Mouse (Mus musculus) MN1 (cell line): ENCODE data around the gene Spns2.

ENCODE experiments used
- DNase-seq: peaks from one replicate; pipeline ENCODE4 v3.0.0-alpha.2; 2016; ENCODE audit warnings: low spot score

Spns2 gene

DNA sequence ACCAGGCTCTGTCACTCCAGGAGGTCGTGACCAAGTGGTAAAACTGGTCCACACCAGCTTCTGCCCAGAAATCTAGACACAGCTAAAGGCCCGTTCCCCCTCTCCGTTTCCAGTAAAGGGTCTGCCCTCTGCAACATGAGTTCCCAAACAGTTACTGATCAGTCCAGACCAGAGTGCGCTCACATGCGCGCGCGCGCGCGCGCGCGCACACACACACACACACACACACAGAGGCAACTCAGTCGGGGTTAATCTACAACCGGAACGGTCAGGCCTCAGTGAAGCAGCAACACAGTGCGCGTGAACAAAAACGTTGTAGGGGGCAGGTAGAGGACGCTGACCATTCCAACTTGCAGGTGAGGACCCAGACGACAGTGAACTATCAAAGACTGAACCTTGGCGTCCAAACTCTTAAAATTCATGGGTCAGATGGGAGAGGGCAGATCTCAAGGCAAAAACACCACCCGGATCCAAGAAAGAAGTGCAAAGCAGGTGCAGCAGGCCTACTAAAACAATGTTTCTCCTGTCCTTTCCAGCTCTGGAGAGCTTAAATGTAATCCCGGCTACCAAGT is 79.1 kb downstream of the Spns2 start:
- no peak for DNase-seq

DNA sequence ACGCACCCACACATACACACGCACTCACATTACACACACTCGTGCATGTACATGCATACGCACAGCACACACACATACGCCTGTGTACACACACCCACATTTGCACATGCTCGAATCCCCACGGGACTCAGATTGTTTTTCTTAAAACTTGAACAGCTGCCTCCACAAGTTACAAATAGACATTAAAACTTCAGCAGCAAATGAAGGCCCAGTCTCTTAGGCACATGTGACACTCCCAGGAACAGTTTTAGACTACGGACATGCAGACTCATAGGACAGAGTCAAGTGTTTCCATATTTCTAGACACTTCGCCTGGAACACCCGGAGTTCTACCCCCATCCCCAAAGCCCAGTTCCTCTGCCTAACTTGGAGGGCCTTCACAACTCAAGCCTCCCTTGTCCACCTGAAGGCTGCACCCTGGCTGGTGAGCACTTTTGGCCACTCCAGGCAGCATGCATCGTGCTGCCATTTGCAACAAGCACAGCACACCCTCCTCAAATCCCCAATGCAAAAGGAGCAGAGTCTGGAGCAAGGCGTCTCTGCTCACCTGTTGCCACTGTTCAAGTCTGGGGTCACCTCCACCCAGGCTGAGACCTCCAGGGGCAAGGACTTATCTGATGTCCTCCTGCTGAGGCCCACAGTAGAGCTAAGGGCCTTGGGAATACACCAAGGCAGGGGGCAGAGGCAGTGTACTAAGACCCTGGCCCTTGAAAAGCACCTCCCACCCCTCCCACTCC is 79.9 kb downstream of the Spns2 start:
- DNase-seq, result no peak

DNA sequence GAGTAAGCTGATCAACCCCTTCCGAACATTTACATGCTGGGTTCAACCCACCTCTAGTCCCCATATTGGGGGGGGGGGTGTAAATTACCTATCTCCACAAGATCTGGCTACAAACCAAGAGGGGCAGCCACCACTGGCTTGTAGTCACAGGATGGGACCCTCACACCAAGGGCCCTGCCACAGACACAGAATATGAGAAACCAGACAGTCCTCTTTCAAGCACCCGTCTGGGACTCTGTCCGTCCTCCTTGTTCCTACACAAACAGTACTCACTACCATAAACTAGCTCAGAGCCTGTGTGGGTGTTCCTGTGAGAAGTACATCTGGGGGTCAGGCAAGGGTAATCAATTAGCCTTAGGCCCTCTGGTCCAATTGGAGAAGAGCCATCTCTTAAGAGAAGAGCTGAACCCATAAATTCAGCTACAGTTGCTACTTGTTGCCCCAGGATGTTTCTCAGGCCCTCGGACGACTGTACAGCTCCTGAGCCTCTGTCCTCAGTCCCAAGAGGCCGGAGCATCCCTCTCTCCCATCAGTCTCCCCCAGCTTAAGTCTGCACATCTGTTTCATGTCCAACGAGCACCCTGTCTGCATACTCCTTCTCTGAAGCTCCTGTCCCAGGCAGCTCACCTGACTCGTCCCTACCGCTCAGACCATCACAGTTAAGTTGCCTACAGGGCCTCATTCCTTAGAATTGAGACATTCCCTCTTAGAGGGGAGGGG is 81.1 kb downstream of the Spns2 start:
- DNase-seq, result no peak

DNA sequence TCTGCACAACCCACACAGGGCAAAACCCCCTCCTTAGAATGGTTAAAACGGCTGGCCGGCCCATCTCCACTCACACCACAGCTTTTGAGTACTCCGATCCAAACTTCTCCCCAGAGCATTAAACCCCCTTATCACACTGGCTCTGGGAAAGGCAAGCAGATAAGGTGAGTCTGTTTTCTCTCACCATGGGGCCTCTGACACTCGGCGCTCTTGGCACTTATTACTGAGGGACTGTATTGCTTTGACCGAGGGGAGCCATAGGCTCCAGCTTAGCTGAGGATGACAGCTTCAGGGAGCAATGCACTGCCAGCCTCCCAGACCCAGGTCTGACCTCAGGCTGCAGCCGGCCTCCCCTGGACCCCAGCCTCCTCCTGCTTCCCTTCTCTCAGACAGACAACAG is 82.1 kb downstream of the Spns2 start:
- DNase-seq, result no peak

DNA sequence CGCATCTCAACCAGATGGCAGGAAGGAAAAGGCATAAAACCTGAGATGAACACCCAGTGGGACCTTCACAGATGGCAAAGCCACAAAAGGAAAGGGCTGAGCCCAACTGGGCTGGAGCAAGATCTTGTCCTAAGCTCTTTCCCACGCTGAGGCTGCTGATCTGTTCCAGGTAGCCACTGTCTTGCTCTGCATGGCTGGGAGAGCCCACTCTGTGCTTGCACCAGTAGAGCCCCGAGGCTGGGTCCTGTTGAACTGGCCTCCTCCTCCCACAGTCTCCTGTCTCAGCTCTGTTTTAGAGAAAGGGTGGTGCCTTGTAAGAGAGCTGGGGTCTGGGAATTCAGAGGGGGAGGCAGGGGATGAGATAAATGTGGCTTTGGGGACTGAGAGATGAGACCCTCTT is 82.6 kb downstream of the Spns2 start:
- DNase-seq, result no peak

DNA sequence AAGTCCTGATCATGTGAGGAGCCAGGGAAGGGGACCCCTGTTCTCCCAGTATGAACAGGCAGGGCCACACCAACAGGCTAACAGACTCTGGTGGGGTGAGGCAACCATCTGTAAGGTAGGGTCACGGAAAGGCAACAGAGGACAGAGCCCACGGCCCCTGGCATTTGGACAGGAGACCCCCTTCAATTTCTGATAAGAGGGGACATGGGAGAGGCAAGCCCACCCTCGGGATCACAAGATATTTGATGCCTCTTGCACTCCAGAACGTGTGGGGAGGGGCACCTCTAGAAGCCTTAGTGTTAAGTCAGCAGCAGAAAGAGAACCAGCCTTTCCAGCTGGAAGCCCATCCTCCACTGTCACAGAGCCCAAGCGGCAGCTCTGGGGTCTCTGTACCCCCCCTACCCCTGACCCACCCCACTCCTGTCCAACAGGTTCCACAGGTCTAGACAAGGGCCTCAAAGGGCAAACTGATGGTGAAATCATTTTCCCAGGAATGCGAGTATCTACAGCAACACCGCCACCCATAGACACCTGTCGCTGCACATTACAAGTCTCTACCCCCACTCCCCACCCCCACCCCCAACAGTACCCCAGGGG is 83.5 kb downstream of the Spns2 start:
- no peak for DNase-seq

DNA sequence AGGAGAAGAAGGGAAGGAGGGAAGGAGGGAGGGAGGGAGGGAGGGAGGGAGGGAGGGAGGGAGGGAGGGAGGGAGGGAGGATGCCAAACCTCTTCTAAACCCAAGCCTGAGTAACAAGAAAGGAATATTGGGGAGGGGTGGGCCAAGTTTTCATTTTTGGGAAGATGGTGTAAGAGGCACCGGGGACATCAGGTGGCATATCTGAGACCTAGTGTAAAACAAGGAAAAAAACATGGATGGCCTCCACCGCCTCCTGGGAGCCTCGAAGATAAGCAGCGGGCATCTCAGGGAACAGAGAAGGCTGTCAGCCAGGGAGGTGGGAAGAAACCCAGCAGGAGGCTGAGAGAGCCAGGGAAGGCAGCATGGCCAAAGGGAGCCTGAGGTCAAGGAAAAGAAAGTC is 84.2 kb downstream of the Spns2 start:
- no peak for DNase-seq

DNA sequence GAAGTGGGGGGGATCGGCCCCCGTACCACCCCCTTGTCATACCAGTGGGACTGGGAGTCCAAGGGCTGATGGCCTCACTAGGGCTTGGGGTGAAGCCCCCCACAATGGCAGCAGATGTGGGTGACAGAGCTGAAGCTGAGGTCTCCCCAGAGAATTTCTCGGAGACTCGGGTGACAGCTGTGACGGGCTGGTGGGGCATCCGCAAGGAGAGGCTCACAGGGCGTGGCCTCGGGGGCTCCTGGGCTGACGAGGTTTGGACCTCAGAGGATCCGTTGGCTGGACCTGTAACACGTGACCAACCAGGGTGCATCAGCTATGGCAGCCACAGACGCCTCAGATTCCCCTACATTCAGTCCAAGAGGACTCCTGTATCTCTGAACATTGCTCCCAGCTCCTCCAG is 86.7 kb downstream of the Spns2 start:
- DNase-seq, result no peak

DNA sequence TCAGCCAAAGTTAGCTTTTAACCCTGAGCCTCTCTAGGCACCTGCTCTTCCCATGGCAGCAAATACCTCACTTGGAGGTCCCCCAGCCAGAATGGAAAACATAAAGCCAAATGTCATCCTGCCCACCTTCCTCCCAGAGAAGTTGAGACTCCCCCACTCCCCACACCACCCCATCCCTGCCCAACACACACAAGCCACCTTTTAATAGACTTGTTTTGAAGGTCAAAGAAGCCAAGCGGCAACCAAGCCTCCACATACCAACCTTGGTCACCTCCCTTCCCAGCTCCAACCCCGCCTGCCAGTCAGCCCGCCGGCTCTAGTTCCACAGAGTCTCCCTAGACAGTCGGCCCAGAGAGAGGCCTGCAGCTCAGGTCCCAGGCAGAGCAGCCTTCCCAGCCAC is 87.7 kb downstream of the Spns2 start:
- no peak for DNase-seq
